Mouse (Mus musculus): ENCODE data around the gene Tbx3.

Gene Tbx3

GRCm38 (mm10) chr5:119679614-119680328 is 9.3 kb downstream of the Tbx3 start:
- DNase-seq (ENCODE audit: low read depth, low spot score) = no peak

GRCm38 (mm10) chr5:119680329-119681010 is 10.0 kb downstream of the Tbx3 start:
- DNase-seq (ENCODE audit: low read depth, low spot score) = no peak

- no peak for DNase-seq (ENCODE audit: low read depth, low spot score)
Measured at GRCm38 (mm10) chr5:119681011-119681832, 10.8 kb downstream of the Tbx3 start.

GRCm38 (mm10) chr5:119681833-119682210 is 11.4 kb downstream of the Tbx3 start:
- no peak for DNase-seq (ENCODE audit: low read depth, low spot score)

- no peak for DNase-seq (ENCODE audit: low read depth, low spot score)
Measured at GRCm38 (mm10) chr5:119682646-119683515, 12.4 kb downstream of the Tbx3 start.

- DNase-seq (ENCODE audit: low read depth, low spot score) = no peak
Measured at GRCm38 (mm10) chr5:119683861-119684260, 13.4 kb downstream of the Tbx3 start.

- no peak for DNase-seq (ENCODE audit: low read depth, low spot score)
Measured at GRCm38 (mm10) chr5:119684701-119685391, 14.4 kb downstream of the Tbx3 start.

GRCm38 (mm10) chr5:119685446-119686198 is 15.2 kb downstream of the Tbx3 start:
- no peak for DNase-seq (ENCODE audit: low read depth, low spot score)

GRCm38 (mm10) chr5:119686199-119686964 is 15.9 kb downstream of the Tbx3 start:
- no peak for DNase-seq (ENCODE audit: low read depth, low spot score)

GRCm38 (mm10) chr5:119687005-119687855 is 16.8 kb downstream of the Tbx3 start:
- DNase-seq (ENCODE audit: low read depth, low spot score) = no peak

- no peak for DNase-seq (ENCODE audit: low read depth, low spot score)
Measured at GRCm38 (mm10) chr5:119687856-119688206, 17.4 kb downstream of the Tbx3 start.

GRCm38 (mm10) chr5:119688306-119688705 is 17.8 kb downstream of the Tbx3 start:
- no peak for DNase-seq (ENCODE audit: low read depth, low spot score)

GRCm38 (mm10) chr5:119688914-119689420 is 18.5 kb downstream of the Tbx3 start:
- no peak for DNase-seq (ENCODE audit: low read depth, low spot score)

- DNase-seq (ENCODE audit: low read depth, low spot score) = no peak
Measured at GRCm38 (mm10) chr5:119689501-119689900, 19.0 kb downstream of the Tbx3 start.

- peak; percentile 13 for DNase-seq (ENCODE audit: low read depth, low spot score)
Measured at GRCm38 (mm10) chr5:119691075-119691474, 20.6 kb downstream of the Tbx3 start.

GRCm38 (mm10) chr5:119692425-119692824 is 22.0 kb downstream of the Tbx3 start:
- no peak for DNase-seq (ENCODE audit: low read depth, low spot score)

- DNase-seq (ENCODE audit: low read depth, low spot score) = no peak
Measured at GRCm38 (mm10) chr5:119694914-119695313, 24.4 kb downstream of the Tbx3 start.

- no peak for DNase-seq (ENCODE audit: low read depth, low spot score)
Measured at GRCm38 (mm10) chr5:119703031-119703430, 32.6 kb downstream of the Tbx3 start.
